Mouse (Mus musculus) forelimb bud, embryonic 11.5 days (tissue): ENCODE results near the gene Fer1l5.

Experiments used
- DNase-seq: peaks from one replicate; pipeline ENCODE4 v3.0.0-alpha.2; 2012; ENCODE audit warnings: low read depth, low spot score

Gene Fer1l5

GRCm38 (mm10) chr1:36429511-36429910, 57.4 kb downstream of the Fer1l5 start:
- no peak for DNase-seq

GRCm38 (mm10) chr1:36432999-36433398, 60.9 kb downstream of the Fer1l5 start:
- no peak for DNase-seq

GRCm38 (mm10) chr1:36433616-36434015, 61.5 kb downstream of the Fer1l5 start:
- DNase-seq = no peak

DNA sequence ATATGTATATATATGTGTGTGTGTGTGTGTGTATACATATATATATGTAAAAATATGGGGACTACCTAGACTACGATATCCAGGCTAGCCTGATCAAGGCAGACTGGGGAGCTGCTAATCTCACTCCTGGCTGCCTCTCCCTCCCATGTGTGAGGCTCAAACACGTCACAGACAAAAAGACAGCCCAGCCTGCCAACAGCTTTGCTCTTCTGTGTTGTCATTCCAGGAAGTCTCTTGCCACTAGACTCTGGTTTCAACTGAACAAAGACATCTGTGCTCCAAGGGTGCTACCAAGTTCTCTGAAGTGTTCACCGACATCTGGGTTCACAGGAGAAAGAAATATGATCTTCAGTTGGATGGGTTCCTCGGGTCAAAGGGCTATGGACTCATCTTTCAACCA, 63.0 kb downstream of the Fer1l5 start:
- DNase-seq = no peak

- DNase-seq = no peak
These were observed 64.4 kb downstream of the Fer1l5 start for GRCm38 (mm10) chr1:36436515-36436914.

DNA sequence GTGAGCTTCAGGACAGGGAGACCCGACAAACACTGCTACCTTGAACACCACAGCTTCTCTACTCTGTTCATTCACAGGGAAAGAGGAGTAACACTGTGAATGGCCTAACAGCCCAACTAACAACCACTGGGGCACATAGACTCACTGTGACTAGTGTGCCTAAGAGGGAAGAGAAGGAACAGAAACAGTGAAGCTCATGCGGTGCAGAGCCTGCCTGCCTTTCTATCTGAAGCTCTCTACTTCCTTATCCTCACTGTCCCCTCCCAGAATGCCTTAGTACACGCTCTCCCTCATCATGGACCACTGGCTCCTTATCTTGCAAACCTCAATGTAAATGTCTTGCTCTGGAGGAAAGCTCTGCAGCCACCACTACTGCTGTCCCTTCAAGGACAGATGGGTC, 65.1 kb downstream of the Fer1l5 start:
- no peak for DNase-seq

DNA sequence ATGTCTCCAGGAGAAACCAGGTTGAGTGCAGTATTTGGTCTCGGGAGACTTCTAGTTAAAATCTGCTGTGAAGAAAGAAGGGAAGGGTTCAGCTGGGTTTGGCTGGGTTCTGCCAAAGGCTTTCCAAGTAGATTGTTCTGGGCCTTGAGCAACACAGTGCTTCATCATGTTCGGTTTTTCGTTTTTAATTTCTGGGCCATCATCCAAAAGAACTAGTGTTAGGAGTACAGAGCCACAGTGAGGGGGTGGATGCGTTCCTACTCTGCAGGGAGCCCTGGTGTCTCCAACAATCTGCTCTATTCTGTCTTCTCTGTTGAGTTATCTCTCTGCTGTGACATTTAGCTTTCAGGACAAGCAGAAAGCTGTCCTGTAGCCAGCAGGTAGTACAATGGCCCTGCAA, 69.0 kb downstream of the Fer1l5 start:
- no peak for DNase-seq

- peak; percentile 95 for DNase-seq
These were observed 72.7 kb downstream of the Fer1l5 start, which contains the start of gene Lman2l for GRCm38 (mm10) chr1:36444471-36445464. Gene Lman2l (minus strand): TSS chr1:36445271.

- DNase-seq = no peak
These were observed 73.4 kb downstream of the Fer1l5 start for GRCm38 (mm10) chr1:36445508-36445907.

DNA sequence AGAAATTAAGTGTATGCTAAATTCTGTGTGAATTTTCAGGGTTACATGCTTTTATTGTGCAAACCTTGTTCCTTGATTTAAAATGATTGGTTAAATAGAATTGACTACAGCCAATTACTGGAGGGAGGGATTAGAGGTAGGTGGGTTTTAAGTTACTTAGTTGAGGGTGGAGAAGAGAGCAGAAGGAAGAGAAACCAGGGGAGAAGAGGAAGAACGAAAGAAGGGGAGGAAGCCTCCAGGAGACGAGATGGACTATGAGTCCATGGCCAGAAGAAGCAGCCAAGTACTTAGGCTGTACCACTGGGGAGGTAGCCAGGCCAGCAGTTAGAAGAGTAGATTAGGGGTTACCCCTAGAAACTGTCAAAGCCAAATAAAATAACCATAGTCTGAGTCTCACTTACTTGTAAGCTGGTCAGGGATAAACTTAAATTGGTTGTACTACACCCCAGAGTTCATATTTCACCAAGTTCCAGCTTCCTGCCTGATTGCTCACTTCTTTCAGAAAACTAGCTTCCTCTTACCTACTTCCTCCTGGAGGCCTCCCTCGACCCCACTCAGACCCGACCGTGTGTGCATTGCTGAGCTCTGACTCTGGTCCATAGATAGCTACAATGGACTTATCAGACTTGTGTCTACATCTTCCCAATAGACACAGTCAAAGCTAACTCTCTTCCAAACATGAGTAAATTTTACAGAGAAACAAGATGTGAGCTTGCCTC, 74.2 kb downstream of the Fer1l5 start:
- DNase-seq = no peak

- DNase-seq = no peak
These were observed 74.8 kb downstream of the Fer1l5 start for GRCm38 (mm10) chr1:36446841-36447240.

GRCm38 (mm10) chr1:36454055-36454815, 82.1 kb downstream of the Fer1l5 start:
- no peak for DNase-seq

DNA sequence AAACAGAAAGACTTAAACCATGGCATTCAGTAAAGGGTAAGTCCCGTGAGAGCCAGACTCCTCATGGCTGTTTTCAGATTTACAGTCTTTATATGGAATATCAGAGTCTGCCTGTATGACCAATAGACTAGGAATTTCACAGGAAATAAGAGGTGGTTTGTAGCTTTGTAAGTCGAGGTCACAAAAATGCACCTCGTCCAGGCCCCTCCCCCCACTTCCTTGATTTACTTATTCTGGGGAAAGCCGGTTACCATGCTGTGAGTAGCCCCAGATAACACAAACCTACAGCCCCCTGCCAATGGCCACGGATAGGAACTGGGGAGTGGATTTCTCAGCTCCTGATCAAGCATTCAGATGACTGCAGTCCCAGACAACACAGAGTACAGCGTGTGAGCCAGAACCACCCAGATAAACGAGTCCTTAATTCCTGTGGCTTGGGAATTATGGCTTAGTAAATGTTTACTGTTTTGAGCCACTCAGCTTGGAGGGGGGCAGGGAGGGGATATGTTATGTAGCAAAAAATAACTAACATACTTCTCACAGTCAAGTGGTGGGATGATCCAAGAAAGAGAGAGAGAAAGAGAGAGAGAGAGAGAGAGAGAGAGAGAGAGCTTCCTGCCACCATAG, 85.4 kb downstream of the Fer1l5 start:
- no peak for DNase-seq

DNA sequence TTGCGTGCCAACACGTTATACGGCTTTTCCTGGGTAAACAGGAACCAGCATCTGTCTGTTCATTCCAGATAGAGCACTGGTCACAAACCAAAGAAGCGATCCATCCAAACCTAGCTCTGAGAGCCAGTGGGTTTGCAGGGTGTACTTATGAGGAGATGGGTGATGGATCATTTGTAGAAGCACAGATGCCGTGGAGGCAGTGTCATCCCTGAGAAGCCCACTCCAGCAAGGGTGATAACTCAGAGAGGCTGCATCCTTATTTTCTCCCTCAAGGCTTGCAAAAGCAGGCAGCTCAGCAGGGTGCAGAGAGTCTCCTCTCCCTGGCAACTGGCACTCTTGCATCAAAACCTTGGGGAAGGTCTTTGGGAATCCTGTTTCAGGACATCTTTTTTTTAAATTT, 86.1 kb downstream of the Fer1l5 start:
- DNase-seq = no peak

- no peak for DNase-seq
These were observed 89.7 kb downstream of the Fer1l5 start for GRCm38 (mm10) chr1:36461829-36462228.

DNA sequence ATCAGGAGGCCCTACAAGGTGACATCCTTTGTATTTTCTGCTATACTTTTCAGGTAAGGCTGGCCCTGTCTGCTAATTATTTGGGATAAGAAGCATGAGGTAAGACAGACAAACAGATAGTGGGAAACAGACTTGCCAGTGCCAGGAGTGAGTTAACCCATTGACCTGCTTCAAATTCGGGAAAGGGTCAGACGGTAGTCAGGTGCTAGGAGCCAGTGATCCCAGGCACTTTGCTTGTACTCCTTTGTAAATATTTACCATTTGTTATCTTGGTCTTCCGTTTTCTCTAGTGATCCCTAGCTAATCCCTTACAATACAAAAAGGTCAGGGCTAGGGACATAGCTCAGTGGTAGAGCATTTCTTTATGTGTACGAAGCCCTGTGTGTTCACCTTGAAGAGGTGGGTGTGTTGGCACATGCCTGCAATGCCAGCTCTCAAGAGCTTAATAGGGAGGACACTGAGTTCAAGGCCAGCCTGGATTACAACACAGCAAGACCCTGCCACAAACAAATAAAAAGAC, 93.6 kb downstream of the Fer1l5 start:
- DNase-seq = no peak

GRCm38 (mm10) chr1:36467446-36467845, 95.4 kb downstream of the Fer1l5 start:
- DNase-seq = no peak

GRCm38 (mm10) chr1:36469811-36470444, 97.8 kb downstream of the Fer1l5 start:
- no peak for DNase-seq

DNA sequence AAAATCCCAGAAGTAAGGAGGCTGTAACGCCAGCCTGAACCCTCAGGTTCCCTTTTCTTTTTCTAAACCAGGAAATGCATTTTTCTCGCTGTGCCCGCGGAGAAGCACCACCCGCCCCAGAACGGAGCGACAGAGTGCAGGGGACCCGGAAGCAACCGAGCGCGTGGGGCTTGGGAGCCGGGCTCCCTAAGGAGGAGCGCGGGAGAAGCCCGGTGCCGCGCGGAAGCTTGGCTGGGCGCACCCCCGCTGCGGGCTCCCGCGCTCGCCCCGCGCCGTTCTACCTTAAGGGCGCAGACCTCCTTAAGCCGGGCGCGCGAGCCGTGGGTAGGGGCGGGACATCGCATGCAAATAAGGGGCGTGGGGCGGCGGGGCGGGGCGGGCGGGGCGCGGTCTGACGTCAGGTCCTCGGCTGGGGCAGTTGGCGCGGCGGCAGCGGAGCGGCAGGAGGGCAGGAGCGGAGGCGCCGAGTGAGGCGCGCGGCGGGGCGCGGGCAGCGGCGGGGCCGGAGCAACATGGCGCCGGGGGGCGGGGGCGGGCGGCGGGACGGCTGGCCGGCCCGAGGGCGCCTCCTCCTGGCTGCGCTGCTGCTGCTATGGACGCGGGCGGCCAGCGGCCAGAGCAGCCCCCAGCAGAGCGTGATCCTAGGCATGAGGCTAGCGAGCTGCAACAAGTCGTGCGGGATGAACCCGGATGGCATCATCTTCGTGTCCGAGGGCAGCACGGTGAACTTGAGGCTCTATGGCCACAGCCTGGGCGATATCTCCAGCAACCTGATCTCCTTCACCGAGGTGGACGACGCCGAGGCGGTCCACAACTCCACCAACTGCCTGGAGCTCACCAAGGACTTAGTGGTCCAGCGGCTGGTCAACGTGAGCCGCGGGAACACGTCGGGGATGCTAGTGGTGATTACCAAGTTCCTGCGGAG, 99.4 kb downstream of the Fer1l5 start, which contains the start of gene Cnnm4:
Cnnm4 (plus strand) TSS at position 440 of the 925 bp plus-strand sequence.
- DNase-seq = peak; percentile 75
